Mouse (Mus musculus) hindbrain, embryonic 12.5 days (tissue): Measurements from ENCODE around the gene A430005L14Rik. TPM values are rescaled to one million over a fixed set of nuclear protein-coding genes. Genes with fewer than 3 reads are reported as not detected.

ENCODE experiments used
- ATAC-seq: fragments of 200-750 bp; cut with Nextera tagmentation; 2 replicates; pipeline ENCODE4 v1.8.0; 2017; ENCODE audit warnings: moderate TSS enrichment; ENCODE audit not compliant: low FRiP score
- H3K27ac ChIP-seq: fragments of 300-500 bp; sonication (generic); 2 replicates; pipeline ENCODE4 v1.5.1; 2016; ENCODE audit warnings: mild to moderate bottlenecking
- H3K27me3 ChIP-seq: fragments of 300-500 bp; sonication (generic); 2 replicates; pipeline ENCODE4 v1.6.1; 2016; ENCODE audit warnings: mild to moderate bottlenecking
- H3K36me3 ChIP-seq: fragments of 300-500 bp; sonication (generic); 2 replicates; pipeline ENCODE4 v1.6.1; 2016; ENCODE audit warnings: mild to moderate bottlenecking
- H3K4me1 ChIP-seq: fragments of 300-500 bp; sonication (generic); 2 replicates; pipeline ENCODE4 v1.6.1; 2016
- H3K4me2 ChIP-seq: fragments of 300-500 bp; sonication (generic); replicated peaks from 2 replicates; pipeline ENCODE4 v1.6.1; 2016; ENCODE audit warnings: mild to moderate bottlenecking
- H3K4me3 ChIP-seq: fragments of 300-500 bp; sonication (generic); 2 replicates; pipeline ENCODE4 v1.5.1; 2016; ENCODE audit warnings: mild to moderate bottlenecking
- H3K9ac ChIP-seq: fragments of 300-500 bp; sonication (generic); 2 replicates; pipeline ENCODE4 v1.6.1; 2016; ENCODE audit warnings: mild to moderate bottlenecking, moderate library complexity
- H3K9me3 ChIP-seq: fragments of 300-500 bp; sonication (generic); replicated peaks from 2 replicates; pipeline ENCODE4 v1.6.1; 2016; ENCODE audit warnings: mild to moderate bottlenecking
- WGBS: fragments of 180-500 bp; shearing (Covaris S2); methylation state at CpG from one replicate; pipeline ENCODE4 v1.1.7; 2016; 5-methylcytosine and 5-hydroxymethylcytosine counted together
- polyA plus RNA-seq: library from polyadenylated mRNA; unstranded; fragments of >200 nt; fragmentation: Nextera tagmentation; extraction: Ambion mirVana; gene quantifications from 2 replicates; pipeline ENCODE4 v1.2.1, GENCODE M21; 2016

A430005L14Rik gene
- polyA plus RNA-seq, 1 experiment from 2014 or later = 86.1 TPM

DNA sequence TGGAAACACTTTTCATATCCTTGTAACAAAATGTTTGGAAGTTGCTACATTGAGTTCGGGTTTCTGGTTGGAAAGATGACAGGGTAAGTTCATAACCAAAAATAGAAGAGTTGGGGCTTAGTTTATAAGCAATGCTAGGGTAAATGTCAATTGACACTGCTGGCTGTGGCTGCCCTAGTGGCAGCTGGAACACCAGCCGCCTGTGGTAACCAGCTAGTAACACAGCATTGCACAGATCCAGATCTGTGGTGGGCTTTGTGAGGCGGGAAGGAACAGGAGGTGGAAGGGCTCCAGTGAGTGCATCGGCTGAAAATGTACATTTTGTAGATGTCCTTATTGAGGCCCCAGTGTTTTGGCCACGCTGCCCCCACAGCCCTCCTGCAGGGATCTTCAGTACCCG is 18.7 kb downstream of the A430005L14Rik start:
- H3K9ac ChIP-seq = peak overlapping the region; percentile 90
- H3K9me3 ChIP-seq = no peaks in the 10 kb centered on the region
- ATAC-seq = no peak
- WGBS = 38% methylated on average over 6 of the region's 6 CpGs
- peak overlapping the region; percentile 96 for H3K4me3 ChIP-seq
- peaks cover 32% of the 10 kb centered on the region for H3K4me1 ChIP-seq
- H3K4me2 ChIP-seq = peak overlapping the region; percentile 88
- peaks cover 34% of the 10 kb centered on the region for H3K36me3 ChIP-seq
- H3K27ac ChIP-seq = no peak overlapping the region
- no peaks in the 10 kb centered on the region for H3K27me3 ChIP-seq

- peaks cover 57% of the 10 kb centered on the region for H3K36me3 ChIP-seq
- 93% methylated on average over 10 of the region's 10 CpGs for WGBS
- ATAC-seq = no peak
These were observed 22.2 kb downstream of the A430005L14Rik start for GRCm38 (mm10) chr4:153979243-153979642.

GRCm38 (mm10) chr4:153980470-153980869 is 23.4 kb downstream of the A430005L14Rik start:
- H3K36me3 ChIP-seq = peaks cover 70% of the 10 kb centered on the region
- 94% methylated on average over 11 of the region's 11 CpGs for WGBS

More at GRCm38 (mm10) chr4:153979243-153979642, 22.2 kb downstream of the A430005L14Rik start:
- no peak overlapping the region for H3K27ac ChIP-seq
- no peaks in the 10 kb centered on the region for H3K27me3 ChIP-seq
- H3K4me1 ChIP-seq = peaks cover 21% of the 10 kb centered on the region
- H3K9me3 ChIP-seq = no peaks in the 10 kb centered on the region
- H3K4me3 ChIP-seq = no peak overlapping the region
- H3K9ac ChIP-seq = no peak overlapping the region
- no peak overlapping the region for H3K4me2 ChIP-seq

DNA sequence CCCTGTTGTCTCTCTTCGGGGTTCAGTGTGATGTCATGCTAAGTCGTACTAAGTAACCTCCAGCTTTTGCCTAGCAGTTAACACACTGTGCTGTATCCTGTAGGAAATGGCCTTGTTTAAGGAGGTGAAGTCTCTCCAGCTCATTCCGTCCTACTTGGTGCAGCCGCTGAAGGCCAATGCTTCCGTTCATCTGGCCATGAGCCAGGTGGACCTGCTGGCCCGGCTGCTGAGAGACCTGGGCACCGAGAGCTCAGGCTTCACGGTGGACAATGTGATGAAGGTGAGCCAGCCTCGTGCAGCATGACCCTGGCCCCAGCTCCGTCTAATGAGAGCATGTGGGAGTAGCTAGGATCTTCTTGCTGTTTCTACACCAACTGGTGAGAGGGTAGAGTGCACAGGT is 35.7 kb downstream of the A430005L14Rik start:
- Histone ChIP-seq H3K27me3 (no peaks in the 10 kb centered on the region), H3K9ac (no peak overlapping the region), H3K4me1 (no peaks in the 10 kb centered on the region), H3K4me3 (no peak overlapping the region), H3K36me3 (peaks cover 99% of the 10 kb centered on the region), H3K4me2 (no peak overlapping the region), H3K9me3 (no peaks in the 10 kb centered on the region), H3K27ac (no peak overlapping the region)
- 82% methylated on average over 10 of the region's 10 CpGs for WGBS
- no peak for ATAC-seq

More at GRCm38 (mm10) chr4:153980470-153980869, 23.4 kb downstream of the A430005L14Rik start:
- Histone ChIP-seq H3K9ac (no peak overlapping the region), H3K4me1 (peaks cover 20% of the 10 kb centered on the region), H3K27ac (no peak overlapping the region), H3K27me3 (no peaks in the 10 kb centered on the region), H3K4me3 (no peak overlapping the region), H3K9me3 (no peaks in the 10 kb centered on the region), H3K4me2 (no peak overlapping the region)
- no peak for ATAC-seq

GRCm38 (mm10) chr4:153993505-153993904 is 36.5 kb downstream of the A430005L14Rik start:
- Histone ChIP-seq H3K9me3 (no peaks in the 10 kb centered on the region), H3K9ac (no peak overlapping the region), H3K4me1 (no peaks in the 10 kb centered on the region), H3K4me3 (no peak overlapping the region), H3K27ac (no peak overlapping the region), H3K27me3 (no peaks in the 10 kb centered on the region), H3K36me3 (peaks cover 99% of the 10 kb centered on the region), H3K4me2 (no peak overlapping the region)
- 93% methylated on average over 8 of the region's 8 CpGs for WGBS
- ATAC-seq = no peak

DNA sequence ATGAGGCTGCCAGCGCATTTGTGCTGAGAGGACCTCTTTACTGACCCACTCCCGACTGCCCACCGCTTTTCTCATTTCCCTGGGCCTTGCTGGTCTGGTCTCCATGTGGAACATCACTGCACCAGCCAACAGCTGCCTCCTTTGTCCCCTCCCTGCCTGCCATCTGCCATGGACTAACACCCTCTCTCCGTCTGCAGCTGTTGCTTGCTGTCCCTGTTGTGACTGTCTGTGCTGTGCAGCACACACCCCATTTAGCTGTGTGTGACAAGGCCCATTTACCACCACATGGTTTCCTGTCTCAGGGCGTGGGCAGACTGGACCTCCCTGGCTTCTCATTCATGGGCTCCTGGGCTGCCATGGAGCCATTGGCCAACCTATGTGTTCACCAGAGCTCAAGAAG is 48.5 kb downstream of the A430005L14Rik start:
- H3K36me3 ChIP-seq = peaks cover 56% of the 10 kb centered on the region
- H3K9me3 ChIP-seq = no peaks in the 10 kb centered on the region
- H3K4me1 ChIP-seq = no peaks in the 10 kb centered on the region
- no peak overlapping the region for H3K4me3 ChIP-seq
- no peak overlapping the region for H3K27ac ChIP-seq
- no peak; the same call in 1 of the 2 replicates for ATAC-seq
- no peak overlapping the region for H3K9ac ChIP-seq
- no peaks in the 10 kb centered on the region for H3K27me3 ChIP-seq
- WGBS = 85% methylated on average over 5 of the region's 5 CpGs
- H3K4me2 ChIP-seq = no peak overlapping the region

GRCm38 (mm10) chr4:154006264-154006663 is 49.2 kb downstream of the A430005L14Rik start:
- no peak overlapping the region for H3K27ac ChIP-seq
- peaks cover 5% of the 10 kb centered on the region; the same call in 1 of the 2 replicates for H3K4me1 ChIP-seq
- H3K4me3 ChIP-seq = no peak overlapping the region
- no peaks in the 10 kb centered on the region for H3K27me3 ChIP-seq
- WGBS = 90% methylated on average over 6 of the region's 6 CpGs
- peaks cover 56% of the 10 kb centered on the region for H3K36me3 ChIP-seq
- H3K4me2 ChIP-seq = no peak overlapping the region
- H3K9ac ChIP-seq = no peak overlapping the region
- ATAC-seq = no peak
- no peaks in the 10 kb centered on the region for H3K9me3 ChIP-seq

DNA sequence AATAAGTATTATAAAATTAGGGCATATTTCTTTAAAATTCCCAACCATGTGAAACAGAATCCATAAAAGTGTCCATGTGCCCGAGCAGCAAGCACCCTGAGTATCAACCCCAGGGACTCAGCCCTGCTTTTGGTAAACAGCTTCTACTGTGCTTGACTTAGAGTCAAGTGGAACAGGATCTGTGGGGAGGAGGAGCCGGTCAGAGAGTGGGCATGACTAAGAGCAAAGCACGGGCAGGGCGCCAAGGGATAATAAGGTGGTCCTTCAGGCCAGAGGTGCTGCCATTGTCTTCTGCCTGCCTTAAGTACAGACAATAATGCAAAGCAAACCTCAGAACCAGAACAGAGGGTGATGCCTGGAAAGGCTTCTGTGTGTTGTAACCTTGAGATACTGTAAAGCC is 50.7 kb downstream of the A430005L14Rik start:
- peaks cover 46% of the 10 kb centered on the region for H3K36me3 ChIP-seq
- WGBS = 85% methylated on average over 4 of the region's 4 CpGs

GRCm38 (mm10) chr4:154010907-154011645 is 54.0 kb downstream of the A430005L14Rik start:
- Histone ChIP-seq H3K4me3 (peak overlapping the region; percentile 100), H3K4me1 (peaks cover 22% of the 10 kb centered on the region), H3K4me2 (peak overlapping the region; percentile 96), H3K27ac (no peak overlapping the region), H3K9ac (peak overlapping the region; percentile 96), H3K27me3 (no peaks in the 10 kb centered on the region), H3K36me3 (peaks cover 32% of the 10 kb centered on the region), H3K9me3 (no peaks in the 10 kb centered on the region)
- ATAC-seq = peak; percentile 72
- WGBS = 28% methylated on average over 13 of the region's 13 CpGs

More for the DNA sequence above, 50.7 kb downstream of the A430005L14Rik start:
- H3K4me1 ChIP-seq = peaks cover 11% of the 10 kb centered on the region
- H3K9ac ChIP-seq = no peak overlapping the region
- no peak for ATAC-seq
- H3K4me2 ChIP-seq = no peak overlapping the region
- no peaks in the 10 kb centered on the region for H3K27me3 ChIP-seq
- no peaks in the 10 kb centered on the region for H3K9me3 ChIP-seq
- H3K4me3 ChIP-seq = no peak overlapping the region
- H3K27ac ChIP-seq = no peak overlapping the region

Other genes starting within 250 kb of the A430005L14Rik start
- 9.8 and 10.9 TPM in 2 replicates for gene Dffb, start 17.9 kb downstream of the A430005L14Rik start, polyA plus RNA-seq
- gene Cep104, start 18.0 kb downstream of the A430005L14Rik start, polyA plus RNA-seq = 21.0 and 23.0 TPM in 2 replicates
- 36.4 and 38.1 TPM in 2 replicates for gene Lrrc47, start 54.5 kb downstream of the A430005L14Rik start, polyA plus RNA-seq
- gene Smim1, start 69.0 kb downstream of the A430005L14Rik start, polyA plus RNA-seq = 5.9 and 6.0 TPM in 2 replicates
- gene Ccdc27, start 85.4 kb downstream of the A430005L14Rik start, polyA plus RNA-seq = not detected in 2 replicates
- gene Trp73, start 183.0 kb downstream of the A430005L14Rik start, polyA plus RNA-seq = 1.7 and 2.4 TPM in 2 replicates
- 41.9 and 42.9 TPM in 2 replicates for gene Wrap73, start 185.1 kb downstream of the A430005L14Rik start, polyA plus RNA-seq
- 154 and 159 TPM in 2 replicates for gene Tprgl, start 203.4 kb downstream of the A430005L14Rik start, polyA plus RNA-seq
- gene Megf6, start 213.5 kb downstream of the A430005L14Rik start, polyA plus RNA-seq = 38.6 and 43.7 TPM in 2 replicates